Mouse (Mus musculus): ENCODE data around the gene Vamp5.

- peak; percentile 35 for TF ChIP-seq CTCF (IDR thresholded peaks at IDR 0.05)
- TF ChIP-seq EP300 (IDR thresholded peaks at IDR 0.05), result no peak
These were observed 34.9 kb upstream of the Vamp5 start for GRCm38 (mm10) chr6:72415181-72415580.
